Mouse (Mus musculus): ENCODE results near the gene Car8.
A peak's percentile ranks its signal among the peaks of the same experiment; 100 is the strongest.

Gene Car8

GRCm38 (mm10) chr4:8238560-8239305 is at the start of gene Car8:
Car8 (minus strand) TSS chr4:8239041.
- peak; percentile 30 for DNase-seq

DNA sequence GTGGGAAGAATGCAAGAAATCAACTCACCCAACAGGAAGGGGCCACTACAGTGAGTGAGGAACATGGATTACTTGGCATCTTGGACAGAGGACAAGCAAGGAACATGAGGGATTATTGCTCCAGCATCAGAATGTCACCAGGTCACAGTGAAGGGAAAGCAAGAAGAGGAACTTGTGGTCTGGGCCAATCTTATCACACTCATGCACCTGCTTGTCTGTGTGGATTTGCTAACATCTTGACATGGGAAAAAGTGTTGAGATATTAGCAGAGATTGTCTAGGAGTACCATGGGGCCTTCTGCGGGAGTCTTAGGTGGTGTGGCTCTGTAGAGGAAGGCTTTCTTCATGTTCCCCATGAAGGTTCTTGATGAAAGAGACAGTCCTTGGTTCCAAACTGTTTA is 46.1 kb upstream of the Car8 start:
- no peak for DNase-seq

DNA sequence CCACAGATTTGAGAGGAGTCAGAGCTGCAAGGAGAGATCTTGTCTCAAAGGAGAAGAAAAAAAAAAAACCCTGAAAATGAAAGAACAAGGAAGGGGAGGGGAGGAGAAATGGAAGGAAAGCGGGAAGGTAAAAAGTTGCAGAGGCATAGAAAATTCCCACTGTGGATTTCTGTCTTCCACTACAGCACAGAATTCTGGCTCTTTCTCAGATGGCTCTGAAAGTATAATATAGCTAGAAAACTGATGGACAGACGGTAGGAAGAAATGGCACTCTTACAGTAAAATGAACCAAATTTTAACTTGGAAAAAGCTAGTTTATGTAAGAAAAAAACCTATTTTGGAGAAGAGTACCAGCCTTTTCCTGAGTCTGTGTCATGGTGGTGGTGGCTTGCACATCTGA is 39.3 kb upstream of the Car8 start:
- DNase-seq: no peak

GRCm38 (mm10) chr4:8249805-8250204 is 11.0 kb upstream of the Car8 start:
- no peak for DNase-seq

- no peak for DNase-seq
Measured at GRCm38 (mm10) chr4:8245495-8246063, 6.7 kb upstream of the Car8 start.

DNA sequence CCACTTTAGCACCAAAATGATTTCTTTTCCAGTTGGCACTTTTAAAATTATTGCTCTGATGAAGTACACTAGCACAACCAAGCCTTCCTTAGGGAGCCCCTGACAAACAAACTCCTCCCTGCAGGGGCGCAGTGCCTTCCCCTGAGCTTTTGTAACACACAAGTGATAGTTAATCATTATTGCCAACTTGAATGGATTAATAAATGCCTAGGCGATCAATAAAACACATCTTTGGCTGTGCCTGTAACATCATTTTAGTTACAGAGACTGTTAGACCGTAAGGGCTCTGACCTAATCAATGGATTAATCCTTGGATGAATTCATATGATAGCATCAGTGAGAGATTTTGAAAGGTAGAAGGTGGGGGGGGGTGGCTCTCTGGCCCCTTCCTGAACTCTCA is 6.2 kb upstream of the Car8 start:
- DNase-seq: no peak

DNA sequence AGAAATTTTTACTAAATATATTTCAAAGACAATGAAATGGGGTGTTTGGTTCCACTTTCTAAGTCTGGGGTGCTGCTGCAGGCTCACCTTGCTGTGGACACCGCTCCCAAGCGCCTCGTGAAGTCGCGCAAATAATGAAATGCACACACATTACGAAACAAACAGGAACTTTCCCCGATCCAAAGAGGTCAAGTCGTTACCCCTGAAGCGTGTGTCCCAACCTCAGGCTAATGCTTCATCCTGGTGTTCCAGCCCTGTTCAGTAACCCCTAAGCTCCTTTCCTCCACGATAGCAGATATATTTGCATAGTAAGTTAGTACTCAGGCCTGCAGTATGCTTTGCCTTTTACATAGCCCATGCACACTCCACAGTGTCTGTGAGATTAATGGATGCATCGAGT is 858 bp upstream of the Car8 start:
- DNase-seq: no peak

- DNase-seq: no peak
Measured at GRCm38 (mm10) chr4:8239306-8239670, 447 bp upstream of the Car8 start.

GRCm38 (mm10) chr4:8232393-8233111 is 6.3 kb downstream of the Car8 start:
- peak; percentile 26 for DNase-seq

DNA sequence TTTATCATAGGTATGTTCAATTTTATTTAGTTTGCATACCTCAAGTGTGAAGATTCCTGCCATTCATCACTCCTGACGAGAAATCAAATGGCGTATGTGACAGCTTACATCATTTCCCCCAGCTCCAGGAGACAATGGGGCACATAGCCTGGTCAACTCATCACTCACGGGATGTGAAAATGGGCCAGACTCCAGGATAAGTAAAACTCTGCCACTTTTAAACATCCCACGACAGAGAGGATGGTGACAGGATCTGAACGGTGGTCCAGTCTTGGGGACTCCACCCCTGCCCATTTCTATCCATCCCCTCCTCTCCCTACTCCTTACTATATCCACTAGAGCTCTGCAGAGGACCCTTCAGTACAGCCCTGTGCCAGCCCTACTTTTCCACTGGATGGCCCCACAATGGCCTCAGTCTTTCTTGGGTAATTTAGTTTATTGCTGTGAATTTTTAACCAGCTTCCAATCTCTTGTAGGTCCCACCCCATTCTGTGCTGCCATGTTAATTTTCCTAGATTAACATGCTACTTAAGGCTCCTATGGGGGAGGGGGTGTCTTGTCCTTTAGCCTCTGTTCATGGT is 7.5 kb downstream of the Car8 start:
- DNase-seq: no peak

- DNase-seq: no peak
Measured at GRCm38 (mm10) chr4:8229661-8230298, 9.1 kb downstream of the Car8 start.

- no peak for DNase-seq
Measured at GRCm38 (mm10) chr4:8218941-8219340, 19.9 kb downstream of the Car8 start.

DNA sequence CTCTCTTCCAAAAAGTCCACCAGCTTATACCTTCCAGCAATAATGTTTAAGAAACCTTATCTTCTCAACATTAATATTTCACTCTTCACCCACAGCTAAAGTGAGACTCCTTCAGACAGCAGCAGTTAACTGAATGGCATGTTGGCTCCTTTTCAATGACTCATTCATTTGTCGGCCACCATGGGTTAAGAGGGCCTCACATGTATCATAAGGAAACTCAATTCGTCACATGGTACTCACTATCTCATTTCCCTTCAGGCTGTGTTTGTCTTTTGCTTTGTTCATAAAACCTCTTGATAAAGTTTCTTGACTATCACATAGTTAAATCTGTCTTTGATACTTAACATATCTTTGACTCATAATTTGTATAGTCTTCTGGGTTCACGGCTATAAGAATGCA is 20.8 kb downstream of the Car8 start:
- DNase-seq: no peak

- DNase-seq: no peak
Measured at GRCm38 (mm10) chr4:8217272-8217671, 21.6 kb downstream of the Car8 start.

- DNase-seq: no peak
Measured at GRCm38 (mm10) chr4:8216551-8216950, 22.3 kb downstream of the Car8 start.

DNA sequence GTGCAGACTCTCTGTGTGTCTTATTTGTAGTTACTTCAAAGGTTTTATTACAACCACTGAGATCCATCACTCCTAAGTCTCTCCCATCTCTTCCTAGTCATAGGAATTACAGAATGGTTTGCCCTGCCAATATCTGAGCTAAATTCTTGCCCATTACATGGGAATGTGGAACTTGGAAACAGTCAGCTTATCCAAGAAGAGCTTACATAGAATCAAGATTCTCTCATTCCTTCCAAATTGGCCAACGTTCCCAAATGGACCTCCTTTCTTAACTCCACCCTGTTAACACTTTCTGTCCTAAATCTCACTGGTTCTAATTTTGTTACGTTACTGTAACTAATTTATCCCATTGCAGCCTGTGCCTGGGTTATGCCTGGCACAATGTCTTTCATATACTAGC is 25.2 kb downstream of the Car8 start:
- DNase-seq: no peak

DNA sequence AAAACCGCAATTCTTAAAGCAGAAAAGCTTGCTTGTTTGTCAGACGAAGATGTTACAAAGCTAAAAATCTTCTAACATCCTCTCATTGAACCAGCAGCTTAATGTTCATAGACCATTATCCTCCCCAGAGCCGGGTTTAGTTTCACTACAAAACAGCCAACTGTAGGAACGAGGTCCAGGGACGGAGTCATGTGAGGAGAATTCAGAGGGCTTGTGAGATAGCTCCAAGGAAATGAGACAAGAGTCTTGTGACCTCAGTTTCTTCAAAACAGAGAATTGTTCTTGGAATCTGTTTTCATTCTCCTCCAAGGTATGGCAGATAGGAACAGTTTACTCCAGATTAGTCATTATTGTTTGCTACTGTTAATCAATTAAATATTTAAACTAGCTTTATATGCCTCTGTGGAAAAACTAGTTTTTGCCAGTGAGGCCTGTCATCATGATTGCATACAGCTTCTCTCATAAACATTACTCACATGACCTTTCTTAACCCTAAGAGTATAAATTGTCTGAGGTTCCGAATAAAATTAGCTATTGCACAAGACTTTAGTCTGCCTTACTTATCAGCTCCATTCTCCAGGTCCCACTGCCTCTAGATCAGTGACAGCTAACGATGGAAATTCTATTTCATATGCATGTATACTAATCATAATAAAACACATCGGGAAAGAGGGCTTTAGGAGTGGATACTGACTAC is 25.8 kb downstream of the Car8 start:
- no peak for DNase-seq

DNA sequence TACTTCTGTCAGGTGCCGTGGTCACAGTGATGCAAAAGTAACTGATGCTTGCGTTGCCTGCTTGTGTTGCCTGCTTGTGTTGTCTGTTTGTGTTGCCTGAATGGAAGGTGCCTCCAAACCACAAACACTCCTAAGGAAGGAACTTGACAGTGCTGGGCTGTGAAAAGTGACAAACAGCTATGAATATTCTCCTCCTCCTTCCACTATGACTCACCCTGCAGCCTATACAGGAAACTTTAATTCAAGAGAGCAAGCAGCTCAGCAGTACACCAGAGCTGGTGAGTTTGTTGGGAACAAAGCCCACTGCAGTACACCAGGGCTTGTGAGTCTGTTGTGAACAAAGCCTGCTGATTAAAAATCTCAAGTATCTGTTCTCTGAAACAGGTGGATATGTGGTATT is 28.4 kb downstream of the Car8 start:
- no peak for DNase-seq

DNA sequence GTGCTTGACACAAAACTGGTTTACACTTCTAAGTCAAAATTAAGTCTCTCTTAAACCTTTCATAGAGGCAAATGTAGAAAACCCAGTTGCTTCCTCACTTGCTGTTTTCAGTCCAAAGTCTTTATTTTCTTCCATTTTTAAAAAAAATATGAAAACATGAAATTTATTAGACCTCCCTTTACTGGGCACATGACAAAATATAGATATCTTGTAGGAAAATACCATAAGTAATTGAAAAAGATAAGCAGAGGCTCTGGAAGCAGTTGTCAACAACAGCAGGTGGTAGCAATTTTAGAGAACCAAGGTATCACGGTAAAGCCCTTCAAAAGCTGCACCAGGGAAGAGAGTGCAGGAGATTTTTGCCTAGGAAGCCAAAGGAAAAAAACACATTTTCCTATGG is 30.9 kb downstream of the Car8 start:
- DNase-seq: no peak

DNA sequence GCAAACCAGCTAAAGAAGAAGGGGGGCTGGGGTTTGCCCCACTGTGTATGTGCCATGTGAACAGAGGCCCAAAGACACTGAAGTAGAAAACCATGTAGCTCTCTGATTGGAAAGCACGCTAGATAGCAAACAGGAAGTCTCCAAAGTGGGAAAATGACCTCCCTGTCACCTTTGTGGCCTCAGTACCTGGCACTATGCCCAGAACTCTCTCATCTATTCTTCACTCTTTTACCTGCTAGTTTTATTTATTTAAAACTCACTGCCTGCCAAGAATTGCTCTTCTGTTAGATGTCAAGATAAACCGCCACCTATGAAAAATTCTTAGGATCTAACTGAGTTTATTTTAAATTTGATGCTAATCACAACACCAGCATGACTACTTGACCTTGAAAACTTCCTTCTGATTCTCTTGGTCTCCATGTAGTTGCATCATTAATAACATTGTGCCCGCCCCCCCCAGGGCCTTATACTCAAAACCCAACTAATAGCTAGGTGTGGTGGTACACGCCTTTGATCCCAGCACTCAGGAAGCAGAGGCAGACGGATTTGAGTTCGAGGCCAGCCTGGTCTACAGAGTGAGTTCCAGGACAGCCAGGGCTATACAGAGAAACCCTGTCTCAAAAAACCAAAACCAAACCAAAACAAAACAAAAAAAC is 31.8 kb downstream of the Car8 start:
- peak; percentile 58 for DNase-seq

DNA sequence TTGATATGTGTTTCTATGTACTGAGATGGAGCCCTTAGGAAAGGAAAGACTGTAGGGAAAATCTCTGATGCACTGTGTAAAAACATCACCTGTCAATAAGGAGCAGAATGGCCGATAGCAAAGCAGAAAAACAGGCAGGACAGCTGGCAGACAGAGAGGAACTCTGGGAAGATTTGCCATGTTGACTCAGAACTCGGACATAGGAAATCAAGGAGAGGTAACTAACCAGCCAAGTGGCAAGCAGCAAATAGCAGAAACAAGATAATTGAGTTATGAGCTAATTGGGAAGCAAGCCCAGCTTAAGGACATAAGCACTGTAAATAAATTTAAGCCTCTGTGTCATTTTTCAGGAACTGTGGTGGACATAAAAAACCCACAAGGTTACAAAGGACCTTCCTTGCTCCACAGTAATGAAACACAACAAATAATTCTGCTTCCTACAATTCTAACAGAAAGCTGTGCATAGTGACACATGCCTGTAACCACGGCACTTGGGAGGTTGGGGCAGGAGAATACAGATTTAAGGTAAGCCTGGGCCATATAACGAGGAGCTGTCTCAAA is 33.7 kb downstream of the Car8 start:
- DNase-seq: peak; percentile 33

DNA sequence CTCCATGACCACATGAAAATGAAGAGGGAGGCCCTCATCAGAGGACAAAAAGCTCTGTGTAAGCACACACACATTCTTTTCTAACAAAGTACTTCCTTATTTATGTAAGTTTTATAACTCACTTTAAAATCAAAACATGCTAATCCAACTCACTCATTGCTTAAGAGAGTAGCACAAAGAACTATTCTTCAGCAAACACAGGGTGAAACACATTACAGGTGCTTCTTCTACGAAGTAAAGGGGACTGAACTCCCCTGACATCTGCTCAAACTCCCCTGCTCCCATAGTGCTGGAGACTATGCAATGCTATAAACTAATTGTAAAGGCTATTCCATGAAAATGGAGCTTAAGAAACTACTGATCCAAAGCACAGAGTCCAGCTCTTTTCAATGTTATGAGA is 35.5 kb downstream of the Car8 start:
- no peak for DNase-seq

All from kidney, adult 9 months (tissue).